Mouse (Mus musculus) CH12.LX (cell line): ENCODE measurements around the gene Tmem131l. TPM values are rescaled to one million over a fixed set of nuclear protein-coding genes. Genes with fewer than 3 reads are reported as not detected.

Experiments used
- DNase-seq: peaks from one replicate; pipeline ENCODE4 v3.0.0-alpha.2; 2013; ENCODE audit errors: extremely low read depth
- H3K27ac ChIP-seq: 2 replicates; pipeline ENCODE4 v1.5.1; 2012; ENCODE audit warnings: low read depth, mild to moderate bottlenecking, control low read depth, moderate library complexity; ENCODE audit not compliant: insufficient read depth
- H3K27me3 ChIP-seq: replicated peaks from 2 replicates; pipeline ENCODE3; 2012; ENCODE audit warnings: inconsistent platforms
- H3K36me3 ChIP-seq, 2 experiments: replicated peaks in 1 of 2; 2 replicates each; pipeline versions ENCODE3 to v1.6.1; 2012; ENCODE audit warnings: inconsistent platforms in 1 of 2, low read length in 1 of 2, mild to moderate bottlenecking in 1 of 2, mixed read lengths in 1 of 2, moderate library complexity in 1 of 2; ENCODE audit not compliant: control insufficient read depth in 1 of 2, insufficient read depth in 1 of 2
- H3K4me1 ChIP-seq, 2 experiments: 2 replicates each; pipeline ENCODE4 v1.6.1; 2012; ENCODE audit warnings: inconsistent platforms in 1 of 2, moderate library complexity in 1 of 2; ENCODE audit not compliant: insufficient read depth in 2 of 2, control insufficient read depth in 1 of 2
- H3K4me2 ChIP-seq: 2 replicates; pipeline ENCODE4 v1.6.1; 2012; ENCODE audit warnings: low read depth, mild to moderate bottlenecking, control low read depth; ENCODE audit not compliant: poor library complexity, insufficient read depth, severe bottlenecking
- H3K4me3 ChIP-seq, 3 experiments: fragments of 150-350 bp in 1 of 3; sonication (generic) in 1 of 3; replicated peaks in 1 of 3; 2 replicates each; pipeline versions ENCODE3 to v1.5.1; 2011 to 2012; ENCODE audit warnings: low read depth in 2 of 3, low read length in 2 of 3, mild to moderate bottlenecking in 2 of 3, moderate library complexity in 2 of 3, control low read depth in 1 of 3, improper control_type of control experiment in 1 of 3, inconsistent platforms in 1 of 3, mixed read lengths in 1 of 3; ENCODE audit not compliant: poor library complexity in 1 of 3
- H3K79me2 ChIP-seq: replicated peaks from 2 replicates; pipeline ENCODE4 v1.6.1; 2012; ENCODE audit warnings: mild to moderate bottlenecking, moderate library complexity; ENCODE audit not compliant: control insufficient read depth, poor library complexity, insufficient read depth, severe bottlenecking; ENCODE audit errors: extremely low read depth
- H3K9ac ChIP-seq: 2 replicates; pipeline ENCODE4 v1.6.1; 2012; ENCODE audit warnings: low read depth, mild to moderate bottlenecking, control low read depth, moderate library complexity; ENCODE audit not compliant: insufficient read depth
- H3K9me3 ChIP-seq: replicated peaks from 2 replicates; pipeline ENCODE3; 2012; ENCODE audit warnings: low read length, inconsistent platforms, mixed read lengths
- CHD1 ChIP-seq: IDR thresholded peaks from 2 replicates; pipeline ENCODE4 v1.6.1; 2012; ENCODE audit warnings: low read depth, low read length, improper control_type of control experiment, inconsistent platforms
- CTCF ChIP-seq, 2 experiments: IDR thresholded peaks in 1 of 2; conservative IDR thresholded peaks in 1 of 2; 2 replicates each; pipeline ENCODE4 v1.5.1; 2011 to 2012; ENCODE audit warnings: low read depth in 2 of 2, low read length in 2 of 2, improper control_type of control experiment in 1 of 2, inconsistent platforms in 1 of 2, mild to moderate bottlenecking in 1 of 2, moderate library complexity in 1 of 2
- E2F4 ChIP-seq: IDR thresholded peaks from 2 replicates; pipeline ENCODE4 v1.6.1; 2011; ENCODE audit warnings: low read depth, low read length, improper control_type of control experiment; ENCODE audit not compliant: insufficient replicate concordance
- ELF1 ChIP-seq: IDR thresholded peaks from 2 replicates; pipeline ENCODE4 v1.6.1; 2014; ENCODE audit warnings: low read depth, mild to moderate bottlenecking, inconsistent platforms, low read length, improper control_type of control experiment
- ETS1 ChIP-seq: conservative IDR thresholded peaks from 2 replicates; pipeline ENCODE4 v1.6.1; 2012; ENCODE audit warnings: low read depth, mild to moderate bottlenecking, inconsistent platforms, low read length, improper control_type of control experiment, moderate library complexity
- GABPA ChIP-seq: IDR thresholded peaks from 2 replicates; pipeline ENCODE4 v1.6.1; 2012; ENCODE audit warnings: low read depth, low read length, improper control_type of control experiment, inconsistent platforms; ENCODE audit not compliant: insufficient replicate concordance
- JUN ChIP-seq: IDR thresholded peaks from 2 replicates; pipeline ENCODE4 v1.6.1; 2011; ENCODE audit warnings: low read depth, mild to moderate bottlenecking, low read length, improper control_type of control experiment, moderate library complexity; ENCODE audit not compliant: insufficient read depth
- KAT2A ChIP-seq: IDR thresholded peaks from 2 replicates; pipeline ENCODE4 v1.6.1; 2012; ENCODE audit warnings: low read length, improper control_type of control experiment, inconsistent platforms; ENCODE audit not compliant: insufficient replicate concordance
- MAFK ChIP-seq: IDR thresholded peaks from 2 replicates; pipeline ENCODE4 v1.6.1; 2011; ENCODE audit warnings: low read length, improper control_type of control experiment; ENCODE audit not compliant: insufficient replicate concordance
- MAZ ChIP-seq: IDR thresholded peaks from 2 replicates; pipeline ENCODE4 v1.6.1; 2012; ENCODE audit warnings: low read depth, mild to moderate bottlenecking, inconsistent platforms, low read length, improper control_type of control experiment, moderate library complexity
- MEF2A ChIP-seq: IDR thresholded peaks from 2 replicates; pipeline ENCODE4 v1.6.1; 2014; ENCODE audit warnings: low read depth, mild to moderate bottlenecking, inconsistent platforms, low read length, improper control_type of control experiment, borderline replicate concordance
- MXI1 ChIP-seq: IDR thresholded peaks from 2 replicates; pipeline ENCODE4 v1.6.1; 2011; ENCODE audit warnings: mild to moderate bottlenecking, low read depth, low read length, improper control_type of control experiment
- NELFE ChIP-seq: IDR thresholded peaks from 2 replicates; pipeline ENCODE4 v1.6.1; 2011; ENCODE audit warnings: low read depth, low read length, improper control_type of control experiment
- NRF1 ChIP-seq: IDR thresholded peaks from 2 replicates; pipeline ENCODE4 v1.6.1; 2014; ENCODE audit warnings: low read depth, mild to moderate bottlenecking, inconsistent platforms, low read length, improper control_type of control experiment, moderate library complexity
- RAD21 ChIP-seq: IDR thresholded peaks from 2 replicates; pipeline ENCODE4 v1.6.1; 2011; ENCODE audit warnings: low read depth, mild to moderate bottlenecking, low read length, improper control_type of control experiment, moderate library complexity
- SIN3A ChIP-seq: IDR thresholded peaks from 2 replicates; pipeline ENCODE4 v1.6.1; 2012; ENCODE audit warnings: low read length, improper control_type of control experiment, inconsistent platforms
- SMC3 ChIP-seq: IDR thresholded peaks from 2 replicates; pipeline ENCODE4 v1.6.1; 2011; ENCODE audit warnings: low read depth, low read length, improper control_type of control experiment
- TBP ChIP-seq: conservative IDR thresholded peaks from 2 replicates; pipeline ENCODE4 v1.6.1; 2011; ENCODE audit warnings: low read depth, low read length, improper control_type of control experiment
- UBTF ChIP-seq: IDR thresholded peaks from 2 replicates; pipeline ENCODE4 v1.6.1; 2012; ENCODE audit warnings: low read depth, mild to moderate bottlenecking, inconsistent platforms, low read length, improper control_type of control experiment, moderate library complexity
- USF1 ChIP-seq: IDR thresholded peaks from 2 replicates; pipeline ENCODE4 v1.6.1; 2014; ENCODE audit warnings: low read depth, mild to moderate bottlenecking, inconsistent platforms, low read length, improper control_type of control experiment
- USF2 ChIP-seq: conservative IDR thresholded peaks from 2 replicates; pipeline ENCODE4 v1.6.1; 2011; ENCODE audit warnings: low read depth, low read length, improper control_type of control experiment
- ZC3H11A ChIP-seq: IDR thresholded peaks from 2 replicates; pipeline ENCODE4 v1.6.1; 2012; ENCODE audit warnings: low read depth, mild to moderate bottlenecking, inconsistent platforms, low read length, improper control_type of control experiment
- ZKSCAN1 ChIP-seq: IDR thresholded peaks from 2 replicates; pipeline ENCODE4 v1.6.1; 2012; ENCODE audit warnings: low read depth, inconsistent platforms, low read length, improper control_type of control experiment, borderline replicate concordance
- ZMIZ1 ChIP-seq: IDR thresholded peaks from 2 replicates; pipeline ENCODE4 v1.6.1; 2012; ENCODE audit warnings: low read depth, mild to moderate bottlenecking, inconsistent platforms, low read length, improper control_type of control experiment
- dilution Hi-C: fragments of 300-500 bp; cut with MboI; formaldehyde crosslinking; loops from 2 replicates; pipeline ENCODE4 v1.14.3; 2020; ENCODE audit warnings: low sequenced_read_pairs; ENCODE audit not compliant: extremely low pct_unique_long_range_greater_than_20kb, extremely low pct_ligation_motif_present
- in situ Hi-C: fragments of 300-500 bp; cut with MboI; formaldehyde crosslinking; loops from 3 replicates; pipeline ENCODE4 v1.14.3; 2019; ENCODE audit warnings: low sequenced_read_pairs, low pct_ligation_motif_present, low pct_unique_long_range_greater_than_20kb, mixed read lengths
- polyA plus RNA-seq: library from polyadenylated mRNA; unstranded; fragments of >175 nt; gene quantifications from 2 replicates; pipeline ENCODE4 v1.2.1, GENCODE M21; 2012; ENCODE audit warnings: low read depth; ENCODE audit not compliant: insufficient read length
- total RNA-seq, 2 experiments: library from RNA; depleted of rRNA; stranded (reverse); fragments of 300-350 nt in 1 of 2; fragments of >200 nt in 1 of 2; gene quantifications; 2 replicates each; pipeline ENCODE4 v1.2.3; 2012 to 2014

Tmem131l gene
- total and polyA plus RNA-seq, 3 experiments: 32.7 to 89.7 (median 37.1) TPM

DNA sequence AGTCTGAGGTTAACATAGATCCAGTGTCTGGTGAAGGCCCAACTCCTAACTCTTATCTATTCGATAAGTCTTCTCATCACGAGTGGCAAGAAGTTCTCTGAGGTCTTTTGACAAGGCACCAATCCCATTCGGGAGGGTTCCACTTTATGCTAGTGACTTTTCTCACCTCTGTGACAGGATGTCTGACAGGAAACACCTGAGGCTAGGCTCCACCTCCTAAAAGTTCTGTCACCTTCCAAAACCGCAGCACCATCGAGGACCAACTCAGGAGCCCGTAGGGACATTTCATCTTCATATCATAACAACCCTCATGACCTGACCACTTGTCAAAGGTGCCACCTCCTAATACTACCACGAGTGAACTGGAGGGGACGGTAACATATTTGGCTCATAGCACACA lies 6.2 kb upstream of the Tmem131l start:
- in situ Hi-C loops: no loop called here
- H3K9ac ChIP-seq: no peak overlapping the region
- dilution Hi-C loops: no loop called here
- TF ChIP-seq RAD21: no peak
- no peak for TF ChIP-seq NELFE
- no peak for TF ChIP-seq ZMIZ1
- TF ChIP-seq MXI1: no peak
- no peak for TF ChIP-seq ZKSCAN1
- TF ChIP-seq UBTF: no peak
- no peak for TF ChIP-seq NRF1
- no peak for TF ChIP-seq USF2
- TF ChIP-seq MAFK: no peak
- TF ChIP-seq ZC3H11A: no peak
- no peak for TF ChIP-seq CTCF (conservative IDR thresholded peaks at IDR 0.05 in 1 of 2, IDR thresholded peaks at IDR 0.05 in 1 of 2; ENCODE audit: low read depth in 2 of 2, low read length in 2 of 2)
- no peak for TF ChIP-seq SIN3A
- no peak for TF ChIP-seq ELF1
- no peak for TF ChIP-seq ETS1
- no peak for TF ChIP-seq SMC3
- DNase-seq: no peak
- H3K79me2 ChIP-seq: no peaks in the 10 kb centered on the region
- peaks cover 3 to 22% of the 10 kb centered on the region in 2 experiments for H3K4me1 ChIP-seq
- H3K27me3 ChIP-seq: no peaks in the 10 kb centered on the region
- H3K9me3 ChIP-seq: no peaks in the 10 kb centered on the region
- no peaks in the 10 kb centered on the region for H3K36me3 ChIP-seq
- H3K27ac ChIP-seq: no peak overlapping the region
- no peak overlapping the region for H3K4me2 ChIP-seq
- H3K4me3 ChIP-seq: no peak overlapping the region

- Histone ChIP-seq H3K27me3 (no peaks in the 10 kb centered on the region), H3K27ac (no peak overlapping the region)
- no peak for TF ChIP-seq E2F4
- TF ChIP-seq MAFK: no peak
- no peak for TF ChIP-seq RAD21
- no peak for TF ChIP-seq CTCF (conservative IDR thresholded peaks at IDR 0.05 in 1 of 2, IDR thresholded peaks at IDR 0.05 in 1 of 2; ENCODE audit: low read depth in 2 of 2, low read length in 2 of 2)
- TF ChIP-seq UBTF: no peak
- no peak for TF ChIP-seq USF1
- no peak for TF ChIP-seq TBP
- TF ChIP-seq MEF2A: no peak
- TF ChIP-seq KAT2A: no peak
- TF ChIP-seq JUN: no peak
- TF ChIP-seq MAZ: no peak
- no peak for TF ChIP-seq CHD1
- no peak for TF ChIP-seq GABPA
- TF ChIP-seq NELFE: no peak
- TF ChIP-seq, all 38 proteins: peak for 0
- peaks cover 0 to 8% of the 10 kb centered on the region in 2 experiments for H3K36me3 ChIP-seq
- H3K9ac ChIP-seq: no peak overlapping the region
- no peak overlapping the region for H3K4me3 ChIP-seq
- H3K9me3 ChIP-seq: no peaks in the 10 kb centered on the region
- dilution Hi-C loops (no loop called here), in situ Hi-C loops (no loop called here)
- no peak for DNase-seq
- H3K4me1 ChIP-seq: peaks cover 10 to 35% of the 10 kb centered on the region in 2 experiments
- H3K79me2 ChIP-seq: peaks cover 3% of the 10 kb centered on the region; the same call in 1 of the 2 replicates
- no peak overlapping the region for H3K4me2 ChIP-seq
Measured at GRCm38 (mm10) chr3:84041739-84042138, 1.8 kb upstream of the Tmem131l start.
